Mouse (Mus musculus): ENCODE data around the gene Rasd2.

GRCm38 (mm10) chr8:75197170-75197569 lies 16.6 kb upstream of the Rasd2 start:
- no peak for TF ChIP-seq EP300 (IDR thresholded peaks at IDR 0.05)
- TF ChIP-seq CTCF (IDR thresholded peaks at IDR 0.05), result no peak
